Mouse (Mus musculus): ENCODE measurements around the gene Gsap.

The Gsap gene

GRCm38 (mm10) chr5:21185764-21186685 is at the start of gene Gsap:
TSS of gene Gsap (plus strand) at chr5:21186255.
- DNase-seq (ENCODE audit: extremely low spot score), result peak; percentile 64

GRCm38 (mm10) chr5:21136575-21136974 is 49.5 kb upstream of the Gsap start:
- no peak for DNase-seq (ENCODE audit: extremely low spot score)

GRCm38 (mm10) chr5:21139505-21139904 is 46.5 kb upstream of the Gsap start:
- no peak for DNase-seq (ENCODE audit: extremely low spot score)

- peak; percentile 18 for DNase-seq (ENCODE audit: extremely low spot score)
Measured at GRCm38 (mm10) chr5:21141133-21141551, 44.9 kb upstream of the Gsap start.

- DNase-seq (ENCODE audit: extremely low spot score), result no peak
Measured at GRCm38 (mm10) chr5:21141626-21142025, 44.4 kb upstream of the Gsap start.

- no peak for DNase-seq (ENCODE audit: extremely low spot score)
Measured at GRCm38 (mm10) chr5:21143032-21143431, 43.0 kb upstream of the Gsap start.

GRCm38 (mm10) chr5:21144506-21145169 is 41.4 kb upstream of the Gsap start:
- DNase-seq (ENCODE audit: extremely low spot score), result peak; percentile 47

GRCm38 (mm10) chr5:21148358-21148757 is 37.7 kb upstream of the Gsap start:
- DNase-seq (ENCODE audit: extremely low spot score), result no peak

GRCm38 (mm10) chr5:21153672-21154071 is 32.4 kb upstream of the Gsap start:
- DNase-seq (ENCODE audit: extremely low spot score), result no peak

GRCm38 (mm10) chr5:21156770-21157169 is 29.3 kb upstream of the Gsap start:
- DNase-seq (ENCODE audit: extremely low spot score), result no peak

GRCm38 (mm10) chr5:21159536-21159935 is 26.5 kb upstream of the Gsap start:
- DNase-seq (ENCODE audit: extremely low spot score), result no peak

- no peak for DNase-seq (ENCODE audit: extremely low spot score)
Measured at GRCm38 (mm10) chr5:21160781-21161180, 25.3 kb upstream of the Gsap start.

GRCm38 (mm10) chr5:21163421-21163820 is 22.6 kb upstream of the Gsap start:
- no peak for DNase-seq (ENCODE audit: extremely low spot score)

- DNase-seq (ENCODE audit: extremely low spot score), result no peak
Measured at GRCm38 (mm10) chr5:21168689-21169345, 17.2 kb upstream of the Gsap start.

- no peak for DNase-seq (ENCODE audit: extremely low spot score)
Measured at GRCm38 (mm10) chr5:21169346-21169745, 16.7 kb upstream of the Gsap start.

GRCm38 (mm10) chr5:21169877-21170276 is 16.2 kb upstream of the Gsap start:
- no peak for DNase-seq (ENCODE audit: extremely low spot score)

GRCm38 (mm10) chr5:21170440-21170839 is 15.6 kb upstream of the Gsap start:
- DNase-seq (ENCODE audit: extremely low spot score), result no peak

- DNase-seq (ENCODE audit: extremely low spot score), result no peak
Measured at GRCm38 (mm10) chr5:21170898-21171297, 15.2 kb upstream of the Gsap start.

GRCm38 (mm10) chr5:21171336-21171735 is 14.7 kb upstream of the Gsap start:
- DNase-seq (ENCODE audit: extremely low spot score), result no peak

- DNase-seq (ENCODE audit: extremely low spot score), result no peak
Measured at GRCm38 (mm10) chr5:21172316-21172715, 13.7 kb upstream of the Gsap start.

GRCm38 (mm10) chr5:21175132-21176112 is 10.6 kb upstream of the Gsap start:
- peak; percentile 35 for DNase-seq (ENCODE audit: extremely low spot score)
